Mouse (Mus musculus): ENCODE results near the gene Nt5c1b. TPM values are rescaled to one million over a fixed set of nuclear protein-coding genes. Genes with fewer than 3 reads are reported as not detected.

Gene Nt5c1b
- not detected for total RNA-seq (2021)
- 0.12 and 0.18 TPM in 2 replicates for polyA plus RNA-seq (2012; rRNA removed)
- long read RNA-seq = 0 reads

DNA sequence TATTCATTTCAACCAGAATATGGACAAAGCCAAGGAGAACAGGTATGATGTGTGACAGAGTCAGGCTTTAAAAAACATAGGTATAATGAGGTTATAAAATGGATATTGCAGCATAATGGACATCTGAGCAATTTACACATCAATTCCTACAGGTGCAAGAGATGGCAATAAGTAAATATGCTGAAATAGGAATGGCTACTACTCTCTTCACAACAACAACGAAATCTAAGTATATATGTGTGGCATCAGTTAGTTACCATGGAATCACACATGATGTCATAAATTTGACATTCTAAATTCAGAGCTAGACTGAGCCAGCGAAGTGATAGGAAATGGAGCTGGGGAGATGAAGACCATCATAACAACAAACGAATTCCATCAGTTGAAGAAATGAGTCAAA lies at the start of gene Nt5c1b:
TSS of gene Nt5c1b (plus strand) at position 301 of the 400 bp plus-strand sequence.
- DNase-seq = no peak
- Histone ChIP-seq H3K36me3 (ENCODE audit: control insufficient read depth, insufficient read depth, low read length) (no peaks in the 10 kb centered on the region), H3K4me3 (no peak within 1 kb of the TSS), H3K27ac (no peak within 1 kb of the TSS), H3K27me3 (ENCODE audit: control insufficient read depth, insufficient read depth, low read length) (no peaks in the 10 kb centered on the region), H3K9ac (ENCODE audit: low read depth, low read length) (no peak within 1 kb of the TSS), H3K4me1 (ENCODE audit: control insufficient read depth, insufficient read depth, low read length) (no peaks in the 10 kb centered on the region), H3K79me2 (replicated peaks; ENCODE audit: control insufficient read depth, insufficient read depth, low read length) (no peaks in the 10 kb centered on the region)
- intact Hi-C loops (cut with DNase I) = no loop called here
- 60% methylated on average over 3 of the region's 3 CpGs for WGBS
- no peak for TF ChIP-seq EP300 (IDR thresholded peaks at IDR 0.05; ENCODE audit: insufficient read depth, low read depth, low read length)
- no peak for TF ChIP-seq CTCF (IDR thresholded peaks at IDR 0.05)
- no peak for TF ChIP-seq POLR2A (IDR thresholded peaks at IDR 0.05; ENCODE audit: insufficient read depth, low read depth, low read length)

DNA sequence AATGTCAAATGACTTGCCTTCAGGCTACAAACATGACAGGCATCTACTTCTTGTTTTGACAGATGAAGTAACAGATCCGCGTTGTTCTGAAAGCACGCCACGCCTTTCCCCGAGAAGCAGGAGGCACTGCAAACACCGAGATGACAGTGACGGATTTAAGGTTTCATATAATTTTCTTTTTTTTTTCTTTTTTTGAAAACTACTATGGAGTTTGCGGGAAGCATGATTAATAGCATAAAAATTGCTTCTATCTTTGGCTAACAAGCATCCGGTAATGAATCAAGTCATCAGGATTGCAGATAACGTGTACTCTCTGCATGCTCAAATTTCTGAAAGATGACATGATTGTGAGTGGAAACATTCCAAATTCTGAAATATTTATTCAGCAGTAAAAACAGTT lies 42.1 kb upstream of the Nt5c1b start:
- Histone ChIP-seq H3K27me3 (ENCODE audit: control insufficient read depth, insufficient read depth, low read length) (no peaks in the 10 kb centered on the region), H3K4me1 (ENCODE audit: control insufficient read depth, insufficient read depth, low read length) (no peaks in the 10 kb centered on the region), H3K36me3 (ENCODE audit: control insufficient read depth, insufficient read depth, low read length) (no peaks in the 10 kb centered on the region), H3K79me2 (replicated peaks; ENCODE audit: control insufficient read depth, insufficient read depth, low read length) (no peaks in the 10 kb centered on the region), H3K27ac (no peak overlapping the region), H3K4me3 (no peak overlapping the region), H3K9ac (ENCODE audit: low read depth, low read length) (no peak overlapping the region)
- WGBS = 79% methylated on average over 10 of the region's 10 CpGs
- TF ChIP-seq CTCF (IDR thresholded peaks at IDR 0.05) (no peak), EP300 (IDR thresholded peaks at IDR 0.05; ENCODE audit: insufficient read depth, low read depth, low read length) (no peak), POLR2A (IDR thresholded peaks at IDR 0.05; ENCODE audit: insufficient read depth, low read depth, low read length) (no peak)
- no peak for DNase-seq
- intact Hi-C loops (cut with DNase I) = no loop called here

DNA sequence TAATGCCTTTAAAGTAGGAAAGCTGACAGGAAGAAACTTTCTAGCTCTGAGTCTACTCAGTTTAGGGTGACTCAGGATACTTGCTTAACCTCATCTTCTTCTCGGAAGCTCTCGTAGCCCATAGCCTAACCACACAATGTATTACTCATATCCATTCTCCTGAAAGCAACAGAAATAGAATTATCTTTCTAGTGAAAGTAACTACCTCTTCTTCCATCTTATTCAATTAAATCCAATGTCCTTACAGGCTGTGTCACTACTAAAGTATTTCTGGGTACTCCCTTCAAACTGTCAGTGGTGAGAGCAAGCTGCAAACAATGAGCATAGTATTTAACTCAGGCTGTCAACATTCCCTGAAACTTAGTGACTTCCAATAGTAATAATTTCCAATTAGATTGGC lies 40.3 kb upstream of the Nt5c1b start:
- intact Hi-C loops (cut with DNase I) = no loop called here
- Histone ChIP-seq H3K4me1 (ENCODE audit: control insufficient read depth, insufficient read depth, low read length) (no peaks in the 10 kb centered on the region), H3K27ac (no peak overlapping the region), H3K79me2 (replicated peaks; ENCODE audit: control insufficient read depth, insufficient read depth, low read length) (no peaks in the 10 kb centered on the region), H3K4me3 (no peak overlapping the region), H3K27me3 (ENCODE audit: control insufficient read depth, insufficient read depth, low read length) (no peaks in the 10 kb centered on the region), H3K36me3 (ENCODE audit: control insufficient read depth, insufficient read depth, low read length) (no peaks in the 10 kb centered on the region), H3K9ac (ENCODE audit: low read depth, low read length) (no peak overlapping the region)
- TF ChIP-seq CTCF (IDR thresholded peaks at IDR 0.05) = no peak
- TF ChIP-seq POLR2A (IDR thresholded peaks at IDR 0.05; ENCODE audit: insufficient read depth, low read depth, low read length) = no peak
- TF ChIP-seq EP300 (IDR thresholded peaks at IDR 0.05; ENCODE audit: insufficient read depth, low read depth, low read length) = no peak
- 89% methylated on average over 2 of the region's 2 CpGs for WGBS
- no peak for DNase-seq

DNA sequence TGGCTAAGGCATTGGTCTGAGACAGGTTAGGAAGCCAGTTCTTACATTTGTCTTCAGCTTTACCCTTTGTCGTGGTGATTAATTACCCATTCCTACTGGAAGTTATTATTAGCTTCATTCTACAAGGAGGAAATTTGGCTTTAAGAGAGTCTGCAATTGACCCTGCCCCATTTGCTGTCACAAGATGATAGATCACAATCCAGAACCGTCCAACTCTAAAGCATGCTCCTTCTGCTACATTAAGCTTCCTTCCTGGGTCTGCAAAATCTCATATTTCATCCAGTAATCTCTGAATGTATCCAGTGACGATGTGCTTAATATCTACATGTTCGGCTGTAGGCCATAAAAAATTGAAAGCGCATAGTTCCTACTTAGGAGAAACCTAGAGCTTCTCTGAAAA lies 29.2 kb upstream of the Nt5c1b start:
- Histone ChIP-seq H3K4me3 (no peak overlapping the region), H3K9ac (ENCODE audit: low read depth, low read length) (no peak overlapping the region), H3K36me3 (ENCODE audit: control insufficient read depth, insufficient read depth, low read length) (no peaks in the 10 kb centered on the region), H3K4me1 (ENCODE audit: control insufficient read depth, insufficient read depth, low read length) (no peaks in the 10 kb centered on the region), H3K79me2 (replicated peaks; ENCODE audit: control insufficient read depth, insufficient read depth, low read length) (no peaks in the 10 kb centered on the region), H3K27me3 (ENCODE audit: control insufficient read depth, insufficient read depth, low read length) (no peaks in the 10 kb centered on the region), H3K27ac (no peak overlapping the region)
- WGBS = 75% methylated on average over 5 of the region's 5 CpGs
- intact Hi-C loops (cut with DNase I) = no loop called here
- DNase-seq = no peak
- no peak for TF ChIP-seq POLR2A (IDR thresholded peaks at IDR 0.05; ENCODE audit: insufficient read depth, low read depth, low read length)
- no peak for TF ChIP-seq CTCF (IDR thresholded peaks at IDR 0.05)
- no peak for TF ChIP-seq EP300 (IDR thresholded peaks at IDR 0.05; ENCODE audit: insufficient read depth, low read depth, low read length)

DNA sequence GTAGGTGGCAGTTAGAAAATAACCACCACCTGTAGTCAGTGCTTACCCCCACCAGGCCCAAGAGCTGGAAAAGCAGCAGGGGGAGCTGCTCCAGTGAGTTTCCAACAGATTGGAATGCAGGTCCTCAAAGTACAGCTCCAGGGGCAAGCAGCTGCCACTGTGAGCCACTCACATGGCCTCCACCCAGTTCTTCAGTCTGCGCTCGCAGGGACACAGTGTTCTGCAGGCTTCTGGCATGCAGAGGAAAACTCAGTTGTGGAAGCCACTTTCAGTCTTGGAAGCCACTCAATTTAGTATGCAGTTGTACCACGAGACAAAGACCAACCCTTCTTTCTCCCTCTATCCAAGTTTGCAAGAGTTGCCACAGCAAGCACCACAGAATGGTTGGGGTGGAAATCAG lies 19.1 kb upstream of the Nt5c1b start:
- Histone ChIP-seq H3K27ac (no peak overlapping the region), H3K36me3 (ENCODE audit: control insufficient read depth, insufficient read depth, low read length) (no peaks in the 10 kb centered on the region), H3K4me3 (no peak overlapping the region), H3K9ac (ENCODE audit: low read depth, low read length) (no peak overlapping the region), H3K27me3 (ENCODE audit: control insufficient read depth, insufficient read depth, low read length) (no peaks in the 10 kb centered on the region), H3K79me2 (replicated peaks; ENCODE audit: control insufficient read depth, insufficient read depth, low read length) (no peaks in the 10 kb centered on the region), H3K4me1 (ENCODE audit: control insufficient read depth, insufficient read depth, low read length) (no peaks in the 10 kb centered on the region)
- intact Hi-C loops (cut with DNase I) = no loop called here
- WGBS = 48% methylated on average over 3 of the region's 3 CpGs
- TF ChIP-seq CTCF (IDR thresholded peaks at IDR 0.05) = peak; percentile 29
- 0 out of 2 replicates have a peak, but pooled peaks have one; percentile 33 for TF ChIP-seq EP300 (IDR thresholded peaks at IDR 0.05; ENCODE audit: insufficient read depth, low read depth, low read length)
- no peak for TF ChIP-seq POLR2A (IDR thresholded peaks at IDR 0.05; ENCODE audit: insufficient read depth, low read depth, low read length)
- DNase-seq = peak in 1 of 2 experiments; percentile 30

DNA sequence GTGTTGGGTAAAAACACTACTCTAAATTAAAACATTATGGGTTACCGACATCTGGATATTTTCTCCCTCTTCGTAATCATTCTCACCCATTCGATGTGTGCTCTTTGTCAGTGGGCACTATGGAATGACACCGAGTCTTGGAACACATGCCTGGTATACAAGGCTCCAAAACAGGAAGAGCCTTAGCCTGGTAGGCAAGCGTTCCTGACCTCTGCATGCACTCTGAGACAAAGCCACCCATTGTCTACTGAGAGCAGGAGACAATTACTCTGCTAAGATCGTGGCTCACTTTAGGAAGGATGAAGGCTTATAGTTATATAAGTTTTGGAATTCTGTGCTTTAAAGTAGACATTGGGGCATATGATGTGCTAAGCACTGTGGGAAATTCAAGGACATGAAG lies 12.0 kb upstream of the Nt5c1b start:
- 45% methylated on average over 6 of the region's 6 CpGs for WGBS
- intact Hi-C loops (cut with DNase I) = no loop called here
- H3K27ac ChIP-seq = no peak overlapping the region

More for the DNA sequence above, 12.0 kb upstream of the Nt5c1b start:
- H3K79me2 ChIP-seq (replicated peaks; ENCODE audit: control insufficient read depth, insufficient read depth, low read length) = no peaks in the 10 kb centered on the region
- H3K27me3 ChIP-seq (ENCODE audit: control insufficient read depth, insufficient read depth, low read length) = no peaks in the 10 kb centered on the region
- no peaks in the 10 kb centered on the region for H3K4me1 ChIP-seq (ENCODE audit: control insufficient read depth, insufficient read depth, low read length)
- H3K36me3 ChIP-seq (ENCODE audit: control insufficient read depth, insufficient read depth, low read length) = no peaks in the 10 kb centered on the region
- no peak for DNase-seq
- H3K9ac ChIP-seq (ENCODE audit: low read depth, low read length) = no peak overlapping the region
- H3K4me3 ChIP-seq = no peak overlapping the region
- no peak for TF ChIP-seq POLR2A (IDR thresholded peaks at IDR 0.05; ENCODE audit: insufficient read depth, low read depth, low read length)
- no peak for TF ChIP-seq EP300 (IDR thresholded peaks at IDR 0.05; ENCODE audit: insufficient read depth, low read depth, low read length)
- no peak for TF ChIP-seq CTCF (IDR thresholded peaks at IDR 0.05)

All from heart, adult 2 months (tissue).